Mouse (Mus musculus) hematopoietic stem cell, adult 5-6 weeks (primary cell): ENCODE measurements around the gene Cd72. TPM values are rescaled to one million over a fixed set of nuclear protein-coding genes. Genes with fewer than 3 reads are reported as not detected.

Experiments
- ATAC-seq, 2 experiments: fragments of 125-278 bp in 1 of 2; replicated peaks in 1 of 2; 2 replicates each; pipeline ENCODE4 v1.8.0; 2016 to 2017; ENCODE audit warnings: inconsistent platforms in 2 of 2, mild to moderate bottlenecking in 2 of 2, moderate number of reproducible peaks in 2 of 2, low read depth in 1 of 2, moderate TSS enrichment in 1 of 2; ENCODE audit not compliant: low FRiP score in 2 of 2, poor library complexity in 2 of 2, severe bottlenecking in 2 of 2, insufficient read depth in 1 of 2, low TSS enrichment in 1 of 2
- total RNA-seq: library from RNA; stranded (forward); fragments of 172-1452, 232-1000 nt; gene quantifications from 2 replicates; pipeline ENCODE4 v1.2.3, GENCODE M21; 2017

Cd72 gene
- total RNA-seq, 1 experiment from 2014 or later, result 153 TPM

DNA sequence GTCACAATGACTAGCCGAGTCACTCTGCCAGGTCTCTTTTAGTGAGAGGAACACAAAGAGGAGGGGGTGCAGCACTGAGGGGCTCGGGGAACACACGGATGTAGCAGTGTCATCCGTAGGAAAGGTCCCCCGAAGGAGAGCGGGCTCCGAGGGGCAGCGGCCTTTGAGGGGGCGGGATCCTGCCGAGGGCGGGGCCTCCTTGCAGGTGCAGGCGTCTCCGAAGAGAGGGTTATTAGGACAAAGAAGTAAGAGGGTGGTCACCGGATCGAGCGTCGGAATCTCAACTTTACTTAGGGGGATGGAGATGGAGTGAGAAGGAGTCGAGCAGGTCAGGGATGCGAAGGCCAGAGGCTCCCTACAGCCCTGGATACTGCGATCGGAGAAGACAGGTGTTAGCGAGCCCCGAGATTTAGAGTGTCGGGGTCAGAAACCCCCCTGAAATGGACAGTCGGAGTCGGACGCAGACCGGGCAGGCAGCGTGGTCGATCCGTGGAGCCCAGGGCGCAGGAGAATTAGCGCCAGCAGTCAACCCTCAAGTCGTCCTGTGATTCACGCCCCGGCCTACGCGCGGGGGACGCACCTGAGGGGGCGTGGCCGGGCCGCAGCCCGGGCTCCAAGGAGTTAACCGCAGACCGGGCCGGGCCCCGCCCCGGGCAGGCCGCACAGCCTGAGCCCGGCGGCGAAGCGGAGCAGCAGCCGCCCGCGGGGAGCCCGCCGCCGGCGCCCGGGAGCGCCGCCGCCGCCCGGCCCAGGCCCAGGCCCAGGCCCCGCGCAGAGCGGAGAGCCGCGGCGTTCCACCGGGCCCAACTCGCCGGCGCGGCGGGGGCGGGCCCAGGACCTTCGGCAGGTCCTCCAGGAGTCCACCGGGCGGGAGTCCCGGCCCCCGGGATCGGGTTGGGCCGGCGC is 11.7 kb downstream of the Cd72 start:
- peak; percentile 10 to 20; a peak in 2 of 4 replicates for ATAC-seq

- ATAC-seq, result peak; percentile 95 to 98
Observed at GRCm38 (mm10) chr4:43442044-43442443, 12.4 kb downstream of the Cd72 start.

GRCm38 (mm10) chr4:43441639-43442038 is 12.8 kb downstream of the Cd72 start, which contains the start of gene Tesk1:
TSS of gene Tesk1 (plus strand) at chr4:43441939.
- no peak for ATAC-seq

- ATAC-seq, result no peak
Observed at GRCm38 (mm10) chr4:43432832-43433231, 21.6 kb downstream of the Cd72 start.

DNA sequence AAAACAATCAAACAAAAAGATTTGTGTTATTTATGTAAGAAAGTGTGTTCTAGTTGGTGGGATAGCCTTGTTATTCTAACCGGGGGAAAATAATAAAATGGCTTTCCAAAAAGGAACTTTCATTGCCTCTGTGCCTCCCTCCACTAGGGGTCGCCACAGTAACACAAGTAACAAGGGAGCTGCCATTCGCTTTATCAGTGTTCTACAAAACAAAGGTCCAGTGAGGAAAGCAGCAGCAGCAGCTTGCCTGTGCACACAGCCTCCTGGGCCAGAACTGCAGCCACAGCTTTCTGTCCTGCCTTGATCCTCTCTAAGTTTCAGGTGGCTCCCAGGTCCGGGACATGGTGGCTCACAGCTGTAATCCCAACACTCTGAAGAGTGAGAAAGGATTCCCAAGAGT is 22.7 kb downstream of the Cd72 start:
- peak; percentile 76 to 84 for ATAC-seq

- no peak for ATAC-seq
Observed at GRCm38 (mm10) chr4:43428946-43429345, 25.5 kb downstream of the Cd72 start, which contains the start of gene Fam166b. TSS of gene Fam166b (minus strand) at chr4:43429134.

GRCm38 (mm10) chr4:43428180-43428861 is 26.1 kb downstream of the Cd72 start:
- no peak for ATAC-seq

GRCm38 (mm10) chr4:43427501-43428179 is 26.8 kb downstream of the Cd72 start:
- ATAC-seq, result peak; percentile 42 to 71

DNA sequence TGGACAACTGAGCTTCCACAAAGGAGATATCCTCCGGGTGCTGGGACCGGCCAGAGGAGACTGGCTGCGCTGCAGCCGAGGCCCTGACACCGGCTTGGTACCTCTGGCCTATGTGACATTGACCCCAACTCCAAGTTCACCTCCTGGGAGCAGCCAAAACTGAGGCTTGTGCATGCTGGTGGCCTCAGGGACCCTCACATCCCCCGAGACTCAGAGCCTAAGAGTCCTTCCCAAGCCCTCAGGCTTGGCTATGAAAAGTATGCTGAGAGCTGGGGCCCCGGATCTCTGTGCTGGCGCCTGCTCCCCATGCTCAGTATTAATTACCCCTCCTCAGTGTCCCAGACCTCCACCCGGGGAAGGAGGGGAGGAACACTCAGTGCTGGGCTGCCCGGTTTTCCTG is 27.9 kb downstream of the Cd72 start:
- ATAC-seq, result no peak

DNA sequence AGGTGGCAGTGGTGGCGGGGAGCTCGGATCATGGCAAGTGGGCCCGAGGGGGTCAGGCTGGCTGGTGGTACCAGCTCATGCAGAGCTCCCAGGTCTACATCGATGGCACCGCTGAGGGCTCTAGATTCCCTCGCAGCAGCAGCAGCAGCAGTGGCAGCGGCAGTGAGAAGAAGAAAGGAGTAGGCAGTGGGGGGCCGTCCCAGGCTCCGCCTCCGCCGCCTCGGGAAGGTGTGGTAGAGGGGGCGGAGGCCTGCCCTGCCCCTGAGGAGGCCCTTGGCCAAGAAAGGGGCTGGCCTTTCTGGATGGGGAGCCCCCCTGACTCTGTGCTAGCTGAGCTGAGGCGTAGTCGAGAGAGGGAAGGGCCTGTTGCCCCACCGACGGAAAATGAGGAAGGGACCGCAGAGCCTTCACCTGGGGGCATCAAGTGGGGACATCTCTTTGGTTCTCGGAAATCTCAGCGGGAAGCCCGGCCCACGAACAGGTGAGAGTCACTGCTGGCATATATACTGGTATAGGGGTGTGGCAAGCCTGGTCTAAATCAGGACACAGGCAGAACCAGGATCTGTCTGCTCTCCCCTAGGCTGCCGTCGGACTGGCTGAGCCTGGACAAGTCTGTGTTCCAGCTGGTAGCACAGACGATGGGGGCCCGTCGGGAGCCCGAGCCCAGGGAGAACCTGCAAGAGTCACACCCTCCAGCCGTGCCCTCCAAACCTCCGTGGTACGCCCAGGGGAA is 28.6 kb downstream of the Cd72 start:
- ATAC-seq, result peak; percentile 11 to 28; a peak in 2 of 4 replicates

DNA sequence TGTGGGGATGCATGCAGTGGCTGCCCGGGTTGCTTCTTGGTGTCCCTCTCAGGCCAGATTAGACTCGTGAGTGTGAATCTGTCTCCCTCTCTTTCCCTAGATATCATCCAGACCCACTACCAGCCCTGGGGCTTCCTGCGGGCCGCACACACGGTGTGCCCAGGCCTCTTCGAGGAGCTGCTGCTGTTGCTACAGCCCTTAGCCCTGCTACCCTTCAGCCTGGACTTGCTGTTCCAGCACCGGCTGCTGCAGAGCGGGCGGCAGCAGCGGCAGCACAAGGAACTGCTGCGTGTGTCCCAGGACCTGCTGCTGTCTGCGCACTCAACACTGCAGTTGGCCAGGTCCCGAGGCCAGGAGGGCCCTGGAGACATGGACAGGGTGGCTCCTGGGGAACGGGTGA is 29.2 kb downstream of the Cd72 start:
- no peak for ATAC-seq

GRCm38 (mm10) chr4:43424072-43424471 is 30.4 kb downstream of the Cd72 start:
- no peak for ATAC-seq

- ATAC-seq, result no peak
Observed at GRCm38 (mm10) chr4:43423267-43423934, 31.0 kb downstream of the Cd72 start.

- ATAC-seq, result no peak
Observed at GRCm38 (mm10) chr4:43421632-43422240, 32.7 kb downstream of the Cd72 start.

- peak; percentile 63 to 66; a peak in 3 of 4 replicates for ATAC-seq
Observed at GRCm38 (mm10) chr4:43420305-43420704, 34.1 kb downstream of the Cd72 start.

- ATAC-seq, result no peak
Observed at GRCm38 (mm10) chr4:43419801-43420281, 34.6 kb downstream of the Cd72 start.
